Mouse (Mus musculus) colon, adult 2 months (tissue): ENCODE measurements around the gene Zw10. TPM values are rescaled to one million over a fixed set of nuclear protein-coding genes. Genes with fewer than 3 reads are reported as not detected.

ENCODE experiments used
- polyA plus RNA-seq: library from polyadenylated mRNA; depleted of rRNA; stranded (reverse); fragments of >200 nt; gene quantifications from 2 replicates; pipeline ENCODE4 v1.2.3, GENCODE M21; 2012; rRNA removed

The Zw10 gene
- polyA plus RNA-seq, result 7.6 and 7.7 TPM in 2 replicates

DNA sequence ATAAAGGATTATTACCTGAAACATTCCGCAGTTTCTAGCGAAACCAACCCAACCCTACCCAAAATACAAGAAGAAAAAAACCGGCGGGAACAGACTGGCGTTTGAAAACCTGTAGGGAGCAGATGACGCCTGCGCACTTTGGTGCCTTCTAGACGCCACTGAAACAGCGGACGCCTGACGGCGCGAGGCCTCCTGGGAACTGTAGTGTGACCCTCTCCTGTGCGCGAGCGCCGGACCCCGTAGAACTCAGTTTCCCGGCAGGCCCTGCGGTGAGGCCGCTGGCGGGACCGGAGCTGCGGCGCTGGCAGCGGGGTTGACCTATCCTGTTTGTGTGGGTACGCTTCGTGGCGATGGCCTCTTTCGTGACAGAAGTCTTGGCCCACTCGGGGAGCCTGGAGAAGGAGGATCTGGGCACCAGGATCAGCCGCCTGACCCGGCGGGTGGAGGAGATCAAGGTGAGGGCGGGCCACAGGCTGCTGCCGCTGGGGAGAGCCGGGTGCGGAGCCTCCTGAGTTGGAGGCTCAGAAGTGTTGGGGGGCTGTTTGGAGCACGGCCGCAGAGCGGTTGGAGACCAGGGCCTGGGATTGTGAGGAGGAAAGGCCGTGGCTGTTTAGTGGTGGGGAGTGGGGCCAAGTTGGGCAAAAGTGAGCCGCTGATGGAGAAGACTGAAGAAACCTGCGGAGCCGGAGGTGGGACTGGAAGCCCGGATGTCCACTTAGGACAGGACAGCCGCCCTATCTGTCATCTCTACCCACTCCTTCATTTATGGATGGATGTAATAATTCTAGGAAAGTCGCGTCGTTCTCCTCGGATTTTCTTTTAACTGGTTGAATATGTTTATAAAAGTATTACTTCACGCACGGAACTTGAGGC is at the start of gene Zw10:
Gene Zw10 (plus strand): TSS at position 281 of the 873 bp plus-strand sequence.

DNA sequence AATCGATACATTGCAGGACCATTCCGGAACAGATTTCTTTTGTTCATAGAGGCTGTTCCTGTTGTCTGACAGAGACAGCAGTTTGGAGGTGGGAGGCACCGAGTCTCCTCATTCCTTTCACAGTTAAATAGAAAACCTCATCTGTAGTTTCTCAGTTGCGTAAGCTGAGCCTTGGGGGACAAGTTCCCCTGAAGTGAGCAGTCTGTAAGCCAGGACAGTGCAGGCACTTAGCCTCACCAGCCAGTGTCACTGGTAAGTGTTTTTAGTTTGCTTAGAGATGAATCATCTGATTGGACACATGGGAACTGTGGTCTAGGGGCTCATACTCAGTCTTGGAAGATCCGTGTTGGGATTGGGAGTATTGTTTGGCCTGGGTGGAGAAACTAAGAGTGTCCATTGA is 25.7 kb downstream of the Zw10 start, which contains the start of gene Tmprss5:
Gene Tmprss5 (plus strand): TSS at position 154 of the 400 bp plus-strand sequence.

Other genes starting within 250 kb of the Zw10 start
- gene Zbtb16, start 219.4 kb upstream of the Zw10 start, polyA plus RNA-seq, result 3.6 and 6.6 TPM in 2 replicates
- 9.1 and 9.5 TPM in 2 replicates for gene Htr3a, start 144.5 kb upstream of the Zw10 start, polyA plus RNA-seq
- gene Htr3b, start 90.6 kb upstream of the Zw10 start, polyA plus RNA-seq, result 0.52 and 0.59 TPM in 2 replicates
- gene Usp28, start 70.2 kb upstream of the Zw10 start, polyA plus RNA-seq, result 10.9 and 15.2 TPM in 2 replicates
- gene Tmprss5, start 25.6 kb downstream of the Zw10 start, polyA plus RNA-seq, result 10.5 and 10.6 TPM in 2 replicates
- gene Gm4894, start 194.9 kb downstream of the Zw10 start, polyA plus RNA-seq, result not detected in 2 replicates